Mouse (Mus musculus) midbrain, embryonic 11.5 days (tissue): ENCODE measurements around the gene Rex2. TPM values are rescaled to one million over a fixed set of nuclear protein-coding genes. Genes with fewer than 3 reads are reported as not detected.
"Not testable (repeated sequence)": the region's sequence is repeated elsewhere in the genome, so short reads cannot be mapped to it uniquely, and the experiment has no call there.

ENCODE experiments used
- ATAC-seq: fragments of 200-750 bp; cut with Nextera tagmentation; 2 replicates; pipeline ENCODE4 v1.8.0; 2017; ENCODE audit warnings: moderate TSS enrichment, moderate library complexity; ENCODE audit not compliant: low FRiP score
- DNase-seq: peaks from one replicate; pipeline ENCODE4 v3.0.0; 2015; ENCODE audit warnings: low spot score; ENCODE audit errors: missing footprints
- H3K27ac ChIP-seq: fragments of 300-500 bp; sonication (generic); 2 replicates; pipeline ENCODE4 v1.5.1; 2014; ENCODE audit warnings: low read depth, low read length
- H3K27me3 ChIP-seq: fragments of 300-500 bp; sonication (generic); 2 replicates; pipeline ENCODE4 v1.6.1; 2014; ENCODE audit warnings: mild to moderate bottlenecking, low read length, moderate library complexity, mixed read lengths; ENCODE audit not compliant: control insufficient read depth, insufficient read depth
- H3K36me3 ChIP-seq: fragments of 300-500 bp; sonication (generic); 2 replicates; pipeline ENCODE4 v1.6.1; 2014; ENCODE audit warnings: mild to moderate bottlenecking, low read length, moderate library complexity, mixed read lengths; ENCODE audit not compliant: control insufficient read depth, insufficient read depth
- H3K4me1 ChIP-seq: fragments of 300-500 bp; sonication (generic); 2 replicates; pipeline ENCODE4 v1.6.1; 2014; ENCODE audit warnings: low read length; ENCODE audit not compliant: control insufficient read depth, insufficient read depth
- H3K4me2 ChIP-seq: fragments of 300-500 bp; sonication (generic); 2 replicates; pipeline ENCODE4 v1.6.1; 2014; ENCODE audit warnings: mild to moderate bottlenecking, moderate library complexity
- H3K4me3 ChIP-seq: fragments of 300-500 bp; sonication (generic); 2 replicates; pipeline ENCODE4 v1.5.1; 2014; ENCODE audit warnings: low read depth, low read length
- H3K9ac ChIP-seq: fragments of 300-500 bp; sonication (generic); 2 replicates; pipeline ENCODE4 v1.6.1; 2014; ENCODE audit warnings: low read length
- H3K9me3 ChIP-seq: fragments of 300-500 bp; sonication (generic); 2 replicates; pipeline ENCODE4 v1.6.1; 2016; ENCODE audit warnings: low read length; ENCODE audit not compliant: control insufficient read depth
- WGBS: fragments of 180-500 bp; shearing (Covaris S2); extraction: QIAGEN DNeasy Blood & Tissue Kit; methylation state at CpG from one replicate; pipeline ENCODE4 v1.1.7; 2014; 5-methylcytosine and 5-hydroxymethylcytosine counted together
- polyA plus RNA-seq: library from polyadenylated mRNA; unstranded; fragments of >200 nt; fragmentation: Nextera tagmentation; extraction: Ambion mirVana; gene quantifications from 2 replicates; pipeline ENCODE4 v1.2.1, GENCODE M21; 2014

Gene Rex2
- polyA plus RNA-seq, 1 experiment from 2014 or later, result not detected

DNA sequence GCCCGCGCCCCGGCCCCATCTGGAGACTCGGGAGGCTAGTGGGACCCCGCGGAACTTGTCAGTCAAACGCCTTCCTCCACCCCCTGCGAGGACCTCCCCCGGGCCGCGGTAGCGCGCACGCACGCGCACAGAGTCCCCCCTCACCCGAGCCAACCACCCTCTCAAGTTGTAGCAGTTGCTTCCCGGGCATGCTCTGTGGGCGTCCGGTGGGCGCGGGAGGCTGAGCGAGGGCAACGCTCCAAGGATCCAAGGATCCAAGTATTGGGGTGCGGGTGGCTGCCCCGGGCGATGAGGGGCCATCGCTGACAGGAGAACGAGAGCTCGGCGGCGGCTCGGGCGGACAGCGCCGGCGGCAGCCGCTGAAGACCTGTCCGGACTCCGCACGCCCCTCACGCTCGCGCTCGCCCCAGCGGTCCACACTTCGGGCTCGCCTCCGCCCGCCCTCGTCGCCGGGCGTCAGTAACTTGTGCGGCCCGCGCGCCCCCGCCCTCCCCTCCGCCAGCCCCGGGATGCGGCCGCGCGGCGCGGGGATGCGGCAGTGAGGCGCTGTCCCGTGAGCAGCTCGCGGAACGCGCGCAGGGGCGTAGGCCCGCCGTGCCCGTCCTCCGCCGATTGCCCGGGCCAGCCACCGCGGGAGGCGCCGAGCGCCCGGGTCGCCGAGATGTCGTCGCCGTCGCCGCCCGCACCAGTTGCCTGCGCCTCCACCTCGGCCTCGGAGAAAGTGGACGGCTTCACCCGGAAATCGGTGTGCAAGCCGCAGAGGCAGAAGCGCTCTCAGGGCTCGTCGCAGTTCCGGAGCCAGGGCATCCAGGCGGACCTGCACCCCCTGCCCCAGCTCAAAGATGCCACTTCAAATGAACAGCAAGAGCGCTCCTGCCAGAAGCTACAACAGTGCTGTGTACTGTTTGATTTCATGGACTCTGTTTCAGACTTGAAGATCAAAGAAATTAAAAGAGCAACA lies 80.3 kb downstream of the Rex2 start:
- H3K27me3 ChIP-seq, H3K4me1 ChIP-seq, H3K27ac ChIP-seq, H3K9me3 ChIP-seq, H3K36me3 ChIP-seq: not testable (repeated sequence)
- Histone ChIP-seq H3K4me3 (peak overlapping the region; percentile 41), H3K4me2 (peak overlapping the region; percentile 57), H3K9ac (peak overlapping the region; percentile 49)
- peak; percentile 98 for ATAC-seq
- WGBS, result 1% methylated on average over 58 of the region's 109 CpGs
- peak; percentile 95 for DNase-seq

DNA sequence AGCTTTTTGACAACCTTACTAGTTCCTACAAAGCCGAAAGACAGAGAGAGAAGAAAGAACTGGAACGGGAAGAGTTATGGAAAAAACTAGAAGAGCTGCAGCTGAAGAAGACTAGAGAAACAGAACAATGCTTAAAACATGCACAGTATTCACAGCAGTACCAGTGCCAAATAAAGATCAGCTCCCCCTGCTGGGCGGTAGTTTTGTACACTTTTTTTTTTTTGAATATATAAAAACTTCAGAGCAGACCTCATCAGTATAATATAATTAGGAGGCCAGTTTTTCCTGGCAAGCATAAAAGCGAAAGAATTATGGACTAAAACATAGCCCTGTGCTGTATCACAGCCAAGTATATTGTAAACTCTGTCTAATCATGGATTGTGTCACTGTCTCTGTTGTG lies 82.2 kb downstream of the Rex2 start:
- H3K27me3 ChIP-seq, H3K36me3 ChIP-seq, H3K9me3 ChIP-seq, H3K27ac ChIP-seq, H3K4me2 ChIP-seq, H3K4me1 ChIP-seq, H3K4me3 ChIP-seq, ATAC-seq, H3K9ac ChIP-seq: not testable (repeated sequence)
- DNase-seq, result peak; percentile 56
- 61% methylated on average over 4 of the region's 4 CpGs for WGBS

Other genes starting within 250 kb of the Rex2 start
- not detected in 2 replicates for gene Gm21411, start 112.3 kb upstream of the Rex2 start, polyA plus RNA-seq
- gene Zfp989, start 49.9 kb upstream of the Rex2 start, polyA plus RNA-seq, result not detected in 2 replicates
- gene Zfp991, start 110.2 kb downstream of the Rex2 start, polyA plus RNA-seq, result 7.9 and 8.7 TPM in 2 replicates